Mouse (Mus musculus) midbrain, embryonic 10.5 days (tissue): ENCODE results near the gene Git2. TPM values are rescaled to one million over a fixed set of nuclear protein-coding genes. Genes with fewer than 3 reads are reported as not detected.

Experiments used
- DNase-seq: peaks from one replicate; pipeline ENCODE4 v3.0.0-alpha.2; 2017; ENCODE audit warnings: low spot score
- H3K27ac ChIP-seq: fragments of 300-500 bp; sonication (generic); replicated peaks from 2 replicates; pipeline ENCODE4 v1.5.1; 2016; ENCODE audit warnings: mild to moderate bottlenecking
- H3K27me3 ChIP-seq: fragments of 300-500 bp; sonication (generic); 2 replicates; pipeline ENCODE4 v1.6.1; 2016; ENCODE audit warnings: low read depth, mild to moderate bottlenecking; ENCODE audit not compliant: poor library complexity, severe bottlenecking
- H3K36me3 ChIP-seq: fragments of 300-500 bp; sonication (generic); 2 replicates; pipeline ENCODE4 v1.6.1; 2016; ENCODE audit warnings: mild to moderate bottlenecking, moderate library complexity
- H3K4me1 ChIP-seq: fragments of 300-500 bp; sonication (generic); 2 replicates; pipeline ENCODE4 v1.6.1; 2016
- H3K4me3 ChIP-seq: fragments of 300-500 bp; sonication (generic); 2 replicates; pipeline ENCODE4 v1.5.1; 2016; ENCODE audit warnings: mild to moderate bottlenecking, moderate library complexity
- H3K9me3 ChIP-seq: fragments of 300-500 bp; sonication (generic); replicated peaks from 2 replicates; pipeline ENCODE4 v1.6.1; 2016; ENCODE audit warnings: mild to moderate bottlenecking
- WGBS: fragments of 180-500 bp; shearing (Covaris S2); methylation state at CpG from one replicate; pipeline ENCODE4 v1.1.7; 2016; 5-methylcytosine and 5-hydroxymethylcytosine counted together
- polyA plus RNA-seq: library from polyadenylated mRNA; unstranded; fragments of >200 nt; fragmentation: Nextera tagmentation; extraction: Ambion mirVana; gene quantifications from 2 replicates; pipeline ENCODE4 v1.2.1, GENCODE M21; 2016

Git2 gene
- polyA plus RNA-seq, 1 experiment from 2014 or later: 34.4 TPM

DNA sequence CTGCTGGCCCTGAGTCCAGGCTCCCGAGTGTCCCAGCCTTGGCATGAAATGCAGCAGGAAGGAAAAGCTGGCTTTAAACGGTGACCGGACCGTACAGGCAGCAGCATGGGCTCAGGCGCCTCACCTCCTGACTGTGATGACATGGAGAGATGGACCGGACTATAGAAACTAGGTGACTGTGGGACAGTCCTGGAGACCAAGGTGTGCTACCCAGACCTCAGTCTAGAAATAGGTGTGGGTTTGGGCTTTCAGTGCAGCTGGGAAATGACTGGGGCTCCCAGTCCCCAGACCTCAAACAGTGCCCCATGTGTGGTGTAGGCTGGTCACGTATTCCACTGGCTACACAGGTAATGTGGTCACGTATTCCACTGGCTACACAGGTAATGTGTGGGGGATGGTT lies 31.3 kb upstream of the Git2 start:
- Histone ChIP-seq H3K27ac (no peak overlapping the region), H3K27me3 (no peaks in the 10 kb centered on the region), H3K4me1 (peaks cover 20% of the 10 kb centered on the region), H3K36me3 (peaks cover 99% of the 10 kb centered on the region), H3K9me3 (no peaks in the 10 kb centered on the region), H3K4me3 (no peak overlapping the region)
- no peak for DNase-seq
- WGBS: 85% methylated on average over 8 of the region's 8 CpGs

DNA sequence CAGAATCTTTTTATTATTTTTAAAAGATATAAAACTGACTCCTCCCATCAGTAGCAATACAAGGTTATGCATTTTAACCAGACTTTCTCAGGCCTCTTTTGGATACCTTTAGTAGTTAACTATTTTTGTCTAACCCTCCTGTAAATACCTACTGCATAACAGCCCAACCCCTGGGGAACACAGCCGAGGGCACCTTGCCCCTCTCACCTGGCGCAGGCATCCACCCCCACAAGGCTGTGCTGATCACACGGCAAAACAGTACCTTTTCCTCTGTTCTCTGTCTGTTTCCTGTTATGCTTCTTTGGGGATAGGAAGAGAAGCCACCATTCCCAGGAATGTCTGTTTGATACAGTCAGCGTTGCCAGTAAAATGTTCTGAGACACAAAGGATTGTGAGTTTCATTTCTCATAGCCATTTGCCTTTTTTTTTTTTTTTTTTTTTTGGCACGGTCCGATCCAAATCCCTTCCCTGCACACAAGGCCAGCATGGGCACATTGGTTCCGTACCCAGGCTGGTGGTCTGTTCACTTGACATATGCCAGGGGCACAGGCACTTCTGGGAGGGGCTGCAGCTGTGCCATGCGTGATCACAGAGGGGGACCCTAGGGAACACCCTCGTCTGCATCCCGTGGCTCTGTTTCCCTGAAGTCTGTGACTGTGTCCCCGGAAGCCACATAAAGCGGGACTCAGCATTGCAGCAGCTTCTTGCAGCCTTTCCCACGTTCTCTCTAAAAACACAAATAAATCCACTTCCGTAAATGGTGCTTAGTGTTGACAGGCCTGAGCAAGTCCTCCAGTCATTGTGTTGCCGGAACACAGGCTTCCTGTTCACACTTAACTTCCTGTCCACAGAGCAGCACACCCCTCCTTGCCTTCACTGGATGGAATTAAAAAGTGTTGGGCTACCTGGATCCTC lies 30.4 kb upstream of the Git2 start:
- Histone ChIP-seq H3K4me3 (no peak overlapping the region), H3K27ac (no peak overlapping the region), H3K36me3 (peaks cover 97% of the 10 kb centered on the region), H3K4me1 (peaks cover 20% of the 10 kb centered on the region), H3K9me3 (no peaks in the 10 kb centered on the region), H3K27me3 (no peaks in the 10 kb centered on the region)
- WGBS: 87% methylated on average over 15 of the region's 15 CpGs
- DNase-seq: no peak

DNA sequence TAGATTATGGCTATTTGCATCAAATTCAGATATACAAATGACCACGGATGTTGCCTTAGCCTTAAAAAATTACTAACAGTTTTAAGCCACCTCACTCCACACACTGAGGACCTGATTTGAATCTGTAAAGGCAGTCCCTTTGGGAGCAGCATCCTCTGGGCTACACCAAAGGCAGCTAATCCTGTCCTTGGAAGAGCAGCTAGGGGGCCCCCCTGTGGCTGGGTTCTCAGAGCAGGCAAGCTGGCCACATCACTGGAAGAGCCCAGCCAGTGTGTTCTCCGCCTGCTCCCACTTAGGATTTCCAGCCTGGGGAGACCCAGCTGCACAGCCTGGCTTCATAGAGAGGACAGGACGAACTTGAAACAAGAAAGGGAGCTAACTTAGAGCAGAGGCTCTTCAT lies 29.6 kb upstream of the Git2 start:
- Histone ChIP-seq H3K36me3 (peaks cover 98% of the 10 kb centered on the region), H3K9me3 (no peaks in the 10 kb centered on the region), H3K27me3 (no peaks in the 10 kb centered on the region), H3K4me3 (no peak overlapping the region), H3K27ac (no peak overlapping the region), H3K4me1 (peaks cover 20% of the 10 kb centered on the region)
- DNase-seq: peak; percentile 39
- 28% methylated on average over 3 of the region's 3 CpGs for WGBS

DNA sequence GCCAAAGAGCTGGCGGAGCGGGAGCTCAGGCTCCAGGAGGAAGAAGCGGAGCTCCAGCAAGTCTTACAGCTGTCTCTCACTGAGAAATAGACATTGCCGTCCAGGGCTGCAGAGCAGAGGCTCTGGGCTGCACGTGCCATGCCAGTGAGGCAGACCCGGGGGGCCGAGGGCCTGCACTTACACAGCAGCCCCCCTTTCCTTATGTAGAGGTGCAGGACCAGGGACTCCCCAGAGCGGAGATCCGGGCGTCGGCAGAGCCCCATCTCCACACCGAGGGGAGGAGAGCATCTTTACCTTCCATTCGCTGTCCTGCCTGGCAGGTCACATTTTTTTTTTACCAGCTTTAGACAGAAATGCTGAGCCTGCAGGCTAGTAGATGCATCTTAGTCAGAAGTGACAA lies 29.0 kb upstream of the Git2 start:
- Histone ChIP-seq H3K9me3 (no peaks in the 10 kb centered on the region), H3K27me3 (no peaks in the 10 kb centered on the region), H3K36me3 (peaks cover 98% of the 10 kb centered on the region), H3K4me3 (no peak overlapping the region), H3K27ac (0 out of 2 replicates have a peak overlapping the region, but pooled peaks have one; percentile 9), H3K4me1 (peaks cover 15% of the 10 kb centered on the region)
- WGBS: 76% methylated on average over 13 of the region's 13 CpGs
- DNase-seq: no peak

DNA sequence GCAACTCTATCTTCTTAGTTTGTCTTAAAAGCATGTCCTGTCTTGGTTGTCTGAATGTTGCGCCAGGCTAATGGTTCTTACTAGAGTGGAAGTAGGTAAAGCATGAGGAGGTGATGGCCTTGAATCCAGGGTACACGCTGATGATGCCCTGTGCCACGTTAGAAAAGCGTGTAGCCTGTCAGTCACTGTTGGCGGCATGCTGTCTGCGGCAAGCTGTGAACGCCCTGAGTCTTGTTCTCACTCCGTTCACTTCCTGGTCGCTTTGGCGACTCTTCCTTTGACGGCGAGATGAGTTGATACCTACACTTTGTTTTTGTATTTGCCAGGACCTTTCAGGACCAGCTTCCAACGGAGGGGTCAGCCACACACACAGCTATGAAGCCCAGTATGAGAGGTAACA lies 27.9 kb upstream of the Git2 start:
- no peaks in the 10 kb centered on the region for H3K27me3 ChIP-seq
- DNase-seq: no peak
- H3K27ac ChIP-seq: no peak overlapping the region
- H3K4me1 ChIP-seq: peaks cover 11% of the 10 kb centered on the region
- H3K9me3 ChIP-seq: no peaks in the 10 kb centered on the region
- peaks cover 98% of the 10 kb centered on the region for H3K36me3 ChIP-seq
- 91% methylated on average over 13 of the region's 13 CpGs for WGBS
- H3K4me3 ChIP-seq: no peak overlapping the region

DNA sequence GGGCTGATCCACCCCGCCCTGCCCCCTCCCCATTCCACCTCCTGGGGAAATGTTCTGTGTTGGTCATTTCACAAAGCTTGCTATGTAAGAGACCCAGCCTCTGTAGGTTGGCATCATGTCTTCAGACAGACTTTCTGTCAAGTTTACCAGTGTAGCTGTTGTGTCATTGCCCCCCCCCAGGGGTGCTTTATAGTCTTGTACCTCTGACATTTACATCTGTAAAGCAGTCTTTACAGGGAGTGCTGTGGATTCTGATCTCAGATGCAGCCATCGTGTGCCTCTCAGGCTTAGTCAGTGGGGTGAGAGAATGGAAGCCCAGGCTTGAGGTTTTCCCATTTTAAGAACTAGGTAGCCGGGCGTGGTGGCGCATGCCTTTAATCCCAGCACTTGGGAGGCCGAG lies 26.5 kb upstream of the Git2 start:
- H3K4me1 ChIP-seq: peaks cover 16% of the 10 kb centered on the region
- H3K27me3 ChIP-seq: peaks cover 7% of the 10 kb centered on the region; the same call in 1 of the 2 replicates
- 0 out of 2 replicates have a peak overlapping the region, but pooled peaks have one; percentile 4 for H3K27ac ChIP-seq
- no peak for DNase-seq
- WGBS: 82% methylated on average over 6 of the region's 6 CpGs
- no peaks in the 10 kb centered on the region for H3K9me3 ChIP-seq
- no peak overlapping the region for H3K4me3 ChIP-seq
- H3K36me3 ChIP-seq: peaks cover 91% of the 10 kb centered on the region

DNA sequence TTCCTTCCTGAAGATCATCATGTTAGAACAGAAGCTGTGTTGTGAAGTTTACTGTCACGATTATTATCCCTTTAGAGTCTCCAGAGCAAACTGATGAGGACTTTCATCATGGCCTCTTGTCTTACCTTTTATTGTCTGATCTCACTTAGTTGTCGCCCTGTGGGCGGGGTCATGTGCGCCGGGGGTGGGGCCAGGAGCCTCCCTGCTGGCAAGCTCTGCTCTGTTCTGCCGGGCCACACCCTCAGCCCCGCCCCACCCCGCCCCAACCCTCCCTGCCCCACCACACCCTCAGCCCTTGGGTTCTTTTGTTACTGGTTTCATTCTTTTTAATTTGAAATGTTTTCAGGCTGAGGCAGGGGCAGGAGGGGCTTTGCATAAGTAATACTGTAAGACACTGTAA lies 25.7 kb upstream of the Git2 start:
- DNase-seq: no peak
- Histone ChIP-seq H3K4me1 (peaks cover 24% of the 10 kb centered on the region), H3K27ac (no peak overlapping the region), H3K9me3 (no peaks in the 10 kb centered on the region), H3K36me3 (peaks cover 83% of the 10 kb centered on the region), H3K27me3 (peaks cover 7% of the 10 kb centered on the region; the same call in 1 of the 2 replicates), H3K4me3 (no peak overlapping the region)
- WGBS: 24% methylated on average over 8 of the region's 8 CpGs

DNA sequence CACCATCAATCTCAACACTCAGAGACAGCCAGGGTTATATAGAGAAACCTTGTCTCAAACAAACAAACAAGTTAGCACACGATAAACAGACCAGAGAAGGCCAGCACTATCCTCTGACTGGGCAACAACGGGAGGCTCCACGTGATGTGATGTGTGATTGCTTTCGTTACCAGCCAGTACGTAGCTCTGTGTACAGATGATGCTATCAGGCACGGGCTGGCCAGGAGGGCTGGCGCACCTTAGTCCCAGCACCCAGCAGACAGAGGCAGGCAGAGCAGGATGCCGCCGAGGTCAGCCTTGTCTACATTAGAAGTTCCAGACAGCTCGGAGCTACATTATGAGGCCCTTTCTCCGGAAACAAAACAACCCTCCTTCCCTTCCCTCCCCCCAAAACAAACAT lies 24.5 kb upstream of the Git2 start:
- no peaks in the 10 kb centered on the region for H3K9me3 ChIP-seq
- WGBS: 92% methylated on average over 11 of the region's 11 CpGs
- H3K36me3 ChIP-seq: peaks cover 71% of the 10 kb centered on the region
- H3K4me1 ChIP-seq: peaks cover 33% of the 10 kb centered on the region
- no peak overlapping the region for H3K4me3 ChIP-seq
- H3K27ac ChIP-seq: no peak overlapping the region
- DNase-seq: no peak
- peaks cover 7% of the 10 kb centered on the region; the same call in 1 of the 2 replicates for H3K27me3 ChIP-seq

DNA sequence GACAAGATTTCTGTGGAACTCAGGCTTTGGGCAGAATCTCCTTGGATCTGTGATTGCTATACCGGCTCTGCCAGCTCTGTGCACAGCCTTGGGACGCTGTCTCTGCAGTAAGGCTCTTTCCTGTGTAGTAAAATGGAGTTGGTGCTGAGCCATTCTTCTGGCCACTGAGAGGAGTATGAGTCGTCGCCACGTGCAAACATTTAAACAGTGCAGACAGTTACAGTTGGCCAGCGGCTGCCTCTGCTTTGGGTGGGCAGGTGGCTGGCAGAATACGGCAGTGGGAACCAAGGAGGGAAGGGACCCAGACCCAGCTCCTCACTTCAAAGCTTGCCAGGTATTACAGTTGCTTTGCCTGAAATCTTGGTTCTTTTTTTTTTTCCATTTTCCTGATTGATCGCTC lies 21.9 kb upstream of the Git2 start:
- H3K4me3 ChIP-seq: peak overlapping the region; percentile 55; the same call in 1 of the 2 replicates
- peaks cover 47% of the 10 kb centered on the region for H3K4me1 ChIP-seq
- H3K36me3 ChIP-seq: peaks cover 65% of the 10 kb centered on the region
- DNase-seq: no peak
- H3K27ac ChIP-seq: no peak overlapping the region
- whole genome bisulfite sequencing: 88% methylated on average over 8 of the region's 8 CpGs
- H3K27me3 ChIP-seq: peaks cover 7% of the 10 kb centered on the region; the same call in 1 of the 2 replicates
- H3K9me3 ChIP-seq: no peaks in the 10 kb centered on the region

DNA sequence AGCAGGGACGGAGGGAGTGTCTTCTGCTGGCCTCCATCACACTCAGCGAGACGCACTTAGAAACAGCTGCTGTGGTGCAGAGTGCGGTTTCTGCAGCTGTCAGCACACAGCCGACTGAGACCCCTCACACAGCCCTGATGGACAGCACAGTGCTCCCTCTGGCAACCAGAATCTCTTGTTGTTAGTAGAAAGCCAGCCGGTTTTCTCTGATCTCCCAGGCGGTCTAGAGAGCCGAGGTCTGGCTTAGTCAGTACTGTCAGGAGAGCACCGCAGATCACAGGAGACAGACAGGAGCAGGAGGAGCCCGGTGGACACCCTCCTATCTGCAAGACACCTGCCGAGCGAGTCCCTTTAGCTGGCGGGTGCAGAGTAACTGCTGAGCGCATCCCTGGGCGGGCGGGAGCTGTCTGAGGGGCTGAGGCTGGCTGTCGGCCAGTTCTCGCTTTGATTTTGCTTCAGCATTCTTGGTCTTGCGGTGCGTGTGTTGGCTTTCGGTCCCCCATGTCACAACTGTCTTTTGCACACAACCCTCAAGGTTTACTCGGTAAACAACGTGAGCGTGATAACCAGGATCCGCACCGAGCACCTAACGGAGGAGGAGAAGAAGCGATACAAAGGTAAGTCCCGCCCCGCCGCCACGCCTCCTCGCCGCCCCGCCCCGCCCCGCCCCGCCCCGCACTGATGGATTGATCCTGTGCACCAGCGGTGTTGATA lies 21.1 kb upstream of the Git2 start:
- Histone ChIP-seq H3K36me3 (peaks cover 65% of the 10 kb centered on the region), H3K4me3 (peak overlapping the region; percentile 55), H3K27me3 (peaks cover 7% of the 10 kb centered on the region; the same call in 1 of the 2 replicates), H3K9me3 (no peaks in the 10 kb centered on the region), H3K27ac (peak overlapping the region; percentile 76), H3K4me1 (peaks cover 47% of the 10 kb centered on the region)
- DNase-seq: peak; percentile 47
- 4% methylated on average over 40 of the region's 40 CpGs for WGBS

DNA sequence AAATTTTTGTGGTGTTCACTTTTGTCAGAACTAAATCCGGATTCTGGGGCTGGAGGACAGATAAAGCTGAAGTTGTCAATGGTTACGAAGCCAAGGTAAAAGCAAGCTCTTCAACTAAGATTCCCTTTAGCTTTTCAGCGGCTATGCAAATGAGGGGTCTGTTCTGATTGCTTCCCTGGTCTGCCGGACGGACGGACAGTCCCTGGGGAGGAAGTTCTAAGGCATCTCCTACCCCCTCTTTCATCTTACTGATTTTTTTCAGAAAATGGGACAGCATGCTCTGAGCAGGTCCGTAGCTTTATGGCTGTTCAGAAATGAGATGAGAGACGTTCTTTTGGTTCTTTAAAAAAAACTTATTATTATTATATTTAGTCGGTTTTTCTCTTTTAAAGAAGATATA lies 20.3 kb upstream of the Git2 start:
- 61% methylated on average over 9 of the region's 9 CpGs for WGBS

DNA sequence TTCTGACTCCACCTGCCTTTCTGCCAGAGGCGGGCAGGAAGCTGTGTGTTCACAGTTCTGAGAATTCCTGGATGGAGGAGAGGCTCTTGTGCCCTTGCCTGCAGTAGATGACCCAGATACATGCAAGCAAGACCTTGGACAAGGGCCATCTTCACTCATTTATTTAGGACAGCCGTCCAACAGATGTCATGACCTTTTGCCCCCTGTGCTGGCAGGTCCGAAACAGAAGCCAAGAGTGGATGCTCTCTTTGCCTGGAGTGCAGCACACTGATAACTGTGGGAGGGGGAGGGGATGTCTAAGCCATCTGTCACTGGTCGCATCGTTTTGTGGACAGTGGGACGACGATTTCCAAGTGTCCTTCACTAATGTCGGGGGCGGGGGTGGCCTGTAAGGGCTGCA lies 19.9 kb upstream of the Git2 start:
- WGBS: 50% methylated on average over 9 of the region's 9 CpGs
- H3K27ac ChIP-seq: peak overlapping the region; percentile 61
- peak; percentile 30 for DNase-seq
- no peaks in the 10 kb centered on the region for H3K9me3 ChIP-seq
- H3K4me1 ChIP-seq: peaks cover 41% of the 10 kb centered on the region
- no peak overlapping the region for H3K4me3 ChIP-seq
- peaks cover 7% of the 10 kb centered on the region; the same call in 1 of the 2 replicates for H3K27me3 ChIP-seq
- peaks cover 66% of the 10 kb centered on the region for H3K36me3 ChIP-seq

More for the DNA sequence above, 20.3 kb upstream of the Git2 start:
- H3K9me3 ChIP-seq: no peaks in the 10 kb centered on the region
- H3K27ac ChIP-seq: 0 out of 2 replicates have a peak overlapping the region, but pooled peaks have one; percentile 76
- peaks cover 7% of the 10 kb centered on the region; the same call in 1 of the 2 replicates for H3K27me3 ChIP-seq
- H3K36me3 ChIP-seq: peaks cover 66% of the 10 kb centered on the region
- H3K4me1 ChIP-seq: peaks cover 41% of the 10 kb centered on the region
- no peak overlapping the region for H3K4me3 ChIP-seq
- no peak for DNase-seq
